Mouse (Mus musculus): ENCODE measurements around the gene Atp13a4. TPM values are rescaled to one million over a fixed set of nuclear protein-coding genes. Genes with fewer than 3 reads are reported as not detected.

The Atp13a4 gene
- polyA plus RNA-seq (2015; fragmentation: Illumina TruSeq; extraction: RNeasy Lipid Tissue Mini Kit (QIAGEN cat#74804); ENCODE audit: insufficient read depth, low replicate concordance) = not detected

DNA sequence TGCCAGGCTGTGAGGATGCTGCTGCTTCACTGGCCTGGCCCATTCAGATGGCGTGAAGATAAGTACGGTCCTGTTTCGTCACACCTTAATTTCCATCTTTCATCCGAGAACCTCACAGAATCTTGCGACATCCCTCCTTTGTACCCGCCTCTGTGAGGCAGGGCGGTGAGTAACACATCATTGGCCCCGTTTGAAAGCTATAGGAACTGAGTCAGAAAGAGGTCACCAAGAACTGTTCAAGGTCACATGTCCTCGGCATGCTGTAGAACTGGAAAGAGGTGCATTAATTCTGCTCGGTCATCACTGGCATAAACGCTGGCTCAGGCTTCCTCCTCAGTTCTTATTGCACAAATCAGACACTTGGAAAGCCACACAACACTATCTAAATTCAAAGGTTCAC lies at the start of gene Atp13a4:
Atp13a4 (minus strand) TSS at position 36 of the 400 bp plus-strand sequence.

DNA sequence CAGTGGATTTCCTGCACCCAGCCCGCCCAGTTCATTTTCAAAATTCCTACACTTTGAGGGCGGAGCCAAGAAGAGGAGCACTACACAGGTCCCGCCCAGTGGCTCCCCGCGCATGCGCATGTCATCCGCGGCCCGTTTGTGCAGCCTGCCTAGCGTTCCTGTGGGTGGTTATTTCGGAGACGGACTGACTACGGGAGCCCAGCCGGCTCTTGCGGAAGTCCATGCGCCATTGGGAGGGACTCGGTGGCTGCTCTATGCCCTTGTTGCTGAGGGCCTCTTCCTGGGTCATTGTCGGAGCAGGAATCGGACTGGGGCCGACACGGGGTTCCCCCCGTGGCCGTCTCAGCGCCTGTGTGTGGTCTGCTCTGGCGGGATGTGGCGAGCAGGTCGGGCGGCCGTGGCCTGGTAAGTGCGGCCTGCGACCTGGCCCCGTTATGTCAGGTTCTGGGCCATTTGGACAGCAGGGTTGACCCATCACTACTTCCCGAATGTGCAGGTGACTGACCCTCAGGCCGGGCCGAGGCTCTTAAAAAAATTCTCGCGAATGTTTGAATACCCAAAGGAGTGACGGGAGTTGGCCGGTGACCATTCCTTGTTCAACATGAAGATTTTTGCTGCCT lies 34.6 kb upstream of the Atp13a4 start, which contains the start of gene Opa1:
Opa1 (plus strand) TSS at position 168 of the 620 bp plus-strand sequence.

DNA sequence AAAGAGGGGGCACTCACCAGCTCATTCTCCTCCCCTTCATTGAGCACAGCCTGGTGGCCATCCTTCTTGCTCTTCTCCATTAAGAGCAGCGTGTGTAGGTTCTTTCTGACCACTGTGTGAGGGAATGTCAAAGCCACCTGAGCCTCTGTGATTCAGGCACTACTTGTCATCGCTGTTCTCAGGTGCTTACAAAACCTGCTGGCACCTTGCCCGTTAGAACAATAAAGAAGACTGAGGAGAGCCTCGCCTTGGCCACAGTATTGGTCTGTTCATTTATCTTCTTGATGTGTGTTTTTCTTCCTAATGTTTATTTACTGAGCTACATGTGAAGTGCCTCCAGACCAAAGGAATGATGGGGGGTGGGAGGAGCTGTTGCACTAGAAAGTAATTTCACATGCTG lies 166.2 kb downstream of the Atp13a4 start, which contains the start of gene Atp13a5:
Atp13a5 (minus strand) TSS at position 275 of the 400 bp plus-strand sequence.

Other genes starting within 250 kb of the Atp13a4 start
- not detected for gene Atp13a5, start 166.1 kb downstream of the Atp13a4 start, polyA plus RNA-seq (2015; fragmentation: Illumina TruSeq; extraction: RNeasy Lipid Tissue Mini Kit (QIAGEN cat#74804); ENCODE audit: insufficient read depth, low replicate concordance)
- 43.2 TPM for gene Opa1, start 34.5 kb upstream of the Atp13a4 start, polyA plus RNA-seq (2015; fragmentation: Illumina TruSeq; extraction: RNeasy Lipid Tissue Mini Kit (QIAGEN cat#74804); ENCODE audit: insufficient read depth, low replicate concordance)